Mouse (Mus musculus) embryo, embryonic 10 days (tissue): ENCODE measurements at regions not wholly inside any gene's neighbourhood (a gene's known extent, or its start where the extent isn't known, plus 50 kb on each side); places are given as distances from the start of the nearest gene placed in this dataset.
"Not testable (repeated sequence)": the region's sequence is repeated elsewhere in the genome, so short reads cannot be mapped to it uniquely, and the experiment has no call there.

Source experiments
- DNase-seq: peaks from one replicate; pipeline ENCODE4 v3.0.0-alpha.2; 2015; ENCODE audit warnings: low spot score

- no peak for DNase-seq
These were observed 86.5 kb downstream of the Phlda1 start for GRCm38 (mm10) chr10:111592416-111593149.

DNA sequence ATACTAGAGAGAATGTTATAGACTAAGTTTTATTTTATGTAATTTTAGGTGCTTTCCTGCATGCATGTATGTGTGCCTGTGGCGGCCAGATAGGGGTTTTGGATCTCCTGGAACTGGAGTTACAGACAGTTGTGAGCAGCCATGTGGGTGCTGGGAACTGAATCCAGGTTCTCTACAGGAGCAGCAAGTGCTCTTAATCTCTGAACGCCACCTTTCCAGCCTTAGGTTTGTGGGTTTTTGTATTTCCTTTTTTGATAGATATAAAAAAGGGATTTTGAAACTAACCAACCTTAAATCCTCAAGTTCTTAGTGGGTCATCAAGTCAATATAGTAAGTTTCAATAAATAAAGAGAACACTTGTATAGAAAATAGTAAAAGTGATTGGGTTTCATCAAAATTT, 87.2 kb downstream of the Phlda1 start:
- no peak for DNase-seq

DNA sequence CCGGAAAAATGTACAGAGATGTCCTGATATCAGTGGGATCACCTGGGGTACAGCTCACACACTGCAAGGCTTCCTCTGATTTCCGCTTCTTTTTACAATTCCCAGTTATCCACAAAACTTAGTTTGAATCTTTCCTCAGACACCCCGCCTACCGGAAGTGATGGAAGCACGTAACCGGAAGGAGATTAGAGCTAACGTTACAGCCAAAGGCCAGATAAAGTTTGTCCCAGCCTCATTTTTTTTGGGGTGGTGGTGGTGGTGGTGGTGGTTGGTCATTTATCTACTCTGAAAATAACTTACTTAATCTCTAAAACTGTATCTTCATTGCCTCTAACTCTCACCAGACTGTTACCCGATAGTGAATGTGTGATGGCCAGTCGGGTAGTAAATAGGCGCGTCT, 88.1 kb downstream of the Phlda1 start:
- DNase-seq = no peak

- no peak for DNase-seq
These were observed 88.6 kb downstream of the Phlda1 start for GRCm38 (mm10) chr10:111594651-111595050.

DNA sequence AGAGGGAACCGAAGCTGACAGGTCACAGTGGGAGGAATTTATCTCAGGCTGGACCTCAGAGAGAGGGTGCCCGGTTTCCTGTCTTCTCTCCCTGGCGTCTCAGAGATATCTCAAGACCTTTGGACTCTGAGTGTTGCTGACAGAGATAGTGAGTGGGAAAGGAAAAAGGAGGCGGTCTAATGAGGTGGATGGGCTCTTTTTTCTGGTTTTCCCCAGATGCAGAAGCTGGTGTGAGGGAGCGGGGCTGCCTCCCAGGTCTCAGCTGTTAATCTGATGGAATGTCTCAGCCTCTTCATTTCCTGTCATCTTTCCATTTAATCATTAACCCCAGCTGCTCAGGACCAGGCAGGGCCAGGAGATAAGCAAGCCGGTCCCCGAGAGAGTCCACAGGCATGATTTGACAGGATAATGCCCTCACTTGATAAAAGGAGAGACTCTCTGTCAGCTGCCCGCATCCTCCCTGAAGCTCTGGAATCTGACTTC, 89.5 kb downstream of the Phlda1 start:
- peak; percentile 40 for DNase-seq

DNA sequence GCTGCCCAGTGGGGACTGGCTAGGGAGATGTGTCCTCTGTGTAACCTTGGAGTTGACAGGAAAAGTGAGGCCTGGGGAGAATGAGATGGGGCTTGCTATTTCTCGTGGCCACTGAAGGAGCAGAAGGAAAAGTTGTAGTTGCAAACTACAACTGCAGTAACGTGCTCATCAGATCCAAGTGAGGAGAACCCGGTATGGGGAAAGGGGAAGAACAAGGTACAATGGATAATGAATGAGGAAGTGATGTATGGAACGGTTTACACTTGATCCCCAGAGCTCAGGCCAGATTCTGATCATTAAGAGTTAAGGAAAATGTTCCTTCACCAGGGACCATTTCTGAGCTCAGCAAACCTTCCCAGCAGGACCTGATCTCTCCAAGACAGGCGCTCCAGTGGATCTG, 92.6 kb downstream of the Phlda1 start:
- no peak for DNase-seq

- DNase-seq = no peak
These were observed 93.5 kb downstream of the Phlda1 start for GRCm38 (mm10) chr10:111599297-111600250.

GRCm38 (mm10) chr10:111600251-111600620, 94.2 kb downstream of the Phlda1 start:
- no peak for DNase-seq

DNA sequence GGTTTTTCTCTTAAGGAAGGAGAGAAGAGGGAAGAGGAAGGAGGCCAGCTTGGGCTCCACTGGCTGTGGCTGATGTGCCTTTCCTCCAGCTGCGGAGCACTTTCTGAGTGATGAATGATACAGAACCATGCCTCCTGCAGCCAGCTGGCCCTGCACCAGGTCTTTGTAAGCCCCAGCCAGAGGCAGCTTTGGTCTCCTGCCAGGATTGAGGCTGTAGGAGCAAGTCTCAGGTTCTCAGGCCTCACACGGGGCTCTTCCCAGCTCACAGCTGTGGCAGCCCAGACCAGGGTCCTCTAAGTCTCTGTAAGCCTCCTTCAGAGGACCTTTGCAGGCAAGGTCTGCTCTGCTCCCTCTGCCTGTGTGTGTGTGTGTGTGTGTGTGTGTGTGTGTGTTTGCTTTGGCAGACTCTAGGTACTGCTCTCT, 94.6 kb downstream of the Phlda1 start:
- DNase-seq = no peak

GRCm38 (mm10) chr10:111603166-111603565, 97.1 kb downstream of the Phlda1 start:
- DNase-seq = no peak

DNA sequence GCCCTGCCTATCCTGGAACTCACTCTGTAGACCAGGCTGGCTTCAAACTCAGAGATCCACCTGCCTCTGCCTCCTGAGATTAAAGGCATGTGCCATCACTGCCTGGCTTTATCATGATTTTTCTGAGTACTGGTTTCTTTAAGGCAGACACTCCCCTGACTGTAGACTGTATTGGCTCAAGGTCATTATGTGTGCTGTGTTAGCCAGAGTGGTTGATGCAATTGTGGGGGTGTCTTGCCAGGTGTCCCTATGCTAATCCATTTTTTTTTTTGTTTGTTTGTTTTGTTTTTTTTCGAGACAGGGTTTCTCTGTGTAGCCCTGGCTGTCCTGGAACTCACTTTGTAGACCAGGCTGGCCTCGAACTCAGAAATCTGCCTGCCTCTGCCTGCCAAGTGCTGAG, 101.3 kb downstream of the Phlda1 start:
- not testable (repeated sequence) for DNase-seq

- DNase-seq = no peak
These were observed 102.5 kb downstream of the Phlda1 start for GRCm38 (mm10) chr10:111608385-111609093.

- no peak for DNase-seq
These were observed 103.8 kb downstream of the Phlda1 start for GRCm38 (mm10) chr10:111609889-111610288.

DNA sequence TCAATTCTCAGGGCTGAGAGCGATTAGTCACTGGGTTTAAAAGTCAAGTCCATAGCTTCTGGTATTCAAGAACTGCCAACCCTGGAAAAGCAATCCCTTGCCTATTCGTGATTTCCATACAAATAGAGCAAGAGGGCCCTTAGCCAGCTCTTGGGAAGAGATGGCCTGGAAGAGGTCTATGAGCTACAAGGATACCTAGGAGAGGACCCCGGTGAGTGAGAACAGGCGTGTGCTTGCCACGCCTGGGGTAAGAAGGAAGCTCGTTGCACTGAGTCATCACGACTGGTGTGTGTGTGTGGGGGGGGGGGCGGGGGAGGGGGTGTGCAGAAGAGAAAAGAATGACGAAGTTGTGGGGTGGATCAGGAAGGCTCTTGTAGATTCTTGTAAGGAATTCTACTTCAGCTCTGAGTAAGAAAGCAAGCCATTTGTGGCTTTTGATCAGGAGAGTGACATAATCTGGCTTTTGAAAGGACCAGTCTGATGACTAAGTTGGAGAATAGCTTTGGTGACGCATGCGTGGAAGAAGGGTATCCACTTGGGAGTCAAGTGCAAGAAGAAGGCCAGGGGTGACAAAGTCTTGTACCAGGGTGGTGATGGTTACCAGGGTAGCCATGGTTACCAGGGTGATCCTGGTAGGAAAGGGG, 113.7 kb downstream of the Phlda1 start:
- no peak for DNase-seq

GRCm38 (mm10) chr10:111620927-111621676, 115.0 kb downstream of the Phlda1 start:
- peak; percentile 53 for DNase-seq

DNA sequence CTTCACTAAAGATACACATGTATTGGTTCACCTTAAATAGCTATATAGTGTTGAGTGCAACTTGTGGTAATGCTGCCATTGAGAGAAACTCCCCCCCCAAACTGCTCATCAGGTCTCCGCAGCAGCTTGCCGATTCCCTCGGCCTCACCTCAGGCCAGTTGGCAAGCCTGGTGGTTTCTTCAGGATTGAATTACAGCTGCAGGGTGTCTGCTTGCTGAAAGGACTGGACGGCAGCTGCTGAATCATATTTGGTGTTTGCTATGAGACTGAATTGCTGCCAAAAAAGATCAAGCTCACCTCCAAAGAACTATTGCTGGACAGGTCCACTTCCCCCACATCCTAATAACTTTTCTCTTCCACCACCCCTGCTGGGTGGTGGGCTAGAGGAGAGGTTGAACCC, 116.7 kb downstream of the Phlda1 start:
- DNase-seq = no peak

DNA sequence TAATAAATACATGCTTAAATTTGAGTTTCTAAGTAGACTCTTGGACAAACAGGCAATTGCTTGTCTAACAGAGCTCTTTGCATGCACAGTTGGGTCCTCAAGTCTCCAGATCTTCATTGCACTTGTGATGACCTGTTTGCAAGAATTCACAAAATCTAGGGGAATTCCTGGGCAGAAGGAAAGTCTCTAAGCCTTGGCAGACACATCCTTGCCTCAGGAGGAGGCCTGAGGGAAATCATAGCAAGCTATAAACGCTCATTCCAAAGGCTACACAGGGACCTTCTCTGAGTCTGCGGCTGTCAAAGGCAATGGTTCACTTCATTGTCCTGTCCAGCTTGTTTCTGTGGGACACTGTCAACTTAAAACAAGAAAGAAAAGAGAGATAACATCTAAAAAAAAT, 117.9 kb downstream of the Phlda1 start:
- no peak for DNase-seq

DNA sequence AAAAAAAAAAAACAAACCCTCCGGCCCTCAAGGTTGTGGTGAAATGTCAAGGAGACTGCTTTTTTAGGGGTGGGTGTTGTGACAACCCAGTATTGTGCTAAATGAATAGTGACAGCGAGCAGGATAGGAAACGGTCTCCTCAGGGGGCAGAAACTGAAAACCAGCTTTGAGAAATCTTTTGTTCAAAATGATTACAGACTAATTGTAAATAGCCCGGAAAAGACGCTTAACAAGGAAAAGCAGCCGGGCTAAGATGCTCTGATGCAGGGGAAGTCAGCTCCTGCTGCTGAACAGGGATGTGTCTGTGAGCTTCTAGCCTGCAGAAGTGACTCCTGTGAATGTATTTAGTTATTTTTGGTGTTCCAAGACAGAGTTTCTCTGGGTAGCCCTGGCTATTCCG, 118.5 kb downstream of the Phlda1 start:
- DNase-seq = peak; percentile 50

DNA sequence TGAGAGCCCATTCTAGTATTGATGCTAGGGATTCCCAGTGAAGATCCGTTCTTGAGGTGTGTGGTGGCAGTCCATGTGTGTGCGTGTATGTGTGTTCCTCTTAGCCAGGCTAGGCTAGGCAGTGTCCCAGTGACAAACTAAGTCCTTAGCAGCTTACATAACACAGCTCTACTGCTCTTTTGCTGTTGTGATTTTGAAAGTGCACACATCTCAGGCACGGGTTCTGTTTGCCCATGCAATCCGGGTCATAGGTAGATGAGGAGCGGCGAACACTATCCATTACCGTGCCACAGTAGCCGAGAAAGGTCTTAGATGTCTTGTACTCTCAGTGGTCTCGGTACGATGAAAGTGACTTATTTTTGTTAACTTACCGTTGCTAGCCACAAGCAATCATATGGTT, 119.5 kb downstream of the Phlda1 start:
- no peak for DNase-seq

- no peak for DNase-seq
These were observed 119.9 kb downstream of the Phlda1 start for GRCm38 (mm10) chr10:111626009-111626408.

DNA sequence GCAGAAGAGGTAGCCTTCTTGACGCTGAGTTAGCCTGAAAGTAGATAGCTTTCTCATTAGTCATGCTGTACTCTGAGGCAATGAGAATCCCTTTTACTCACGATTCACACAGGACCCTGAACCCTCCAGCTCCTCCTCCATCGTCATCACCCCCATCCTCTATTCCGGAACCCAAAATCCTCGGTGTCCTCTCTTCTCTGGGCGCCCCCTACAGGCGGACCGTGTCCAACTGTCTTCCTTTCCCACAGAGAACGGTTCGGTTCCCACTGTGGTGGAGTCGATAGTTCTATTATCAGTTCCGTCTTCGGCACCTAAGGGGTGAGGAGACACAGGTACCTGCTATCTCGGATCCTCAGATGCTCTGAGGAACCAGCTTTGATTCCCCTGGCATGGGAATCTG, 130.2 kb downstream of the Phlda1 start:
- DNase-seq = no peak
